Mouse (Mus musculus): ENCODE results near the gene Tigd3.

DNA sequence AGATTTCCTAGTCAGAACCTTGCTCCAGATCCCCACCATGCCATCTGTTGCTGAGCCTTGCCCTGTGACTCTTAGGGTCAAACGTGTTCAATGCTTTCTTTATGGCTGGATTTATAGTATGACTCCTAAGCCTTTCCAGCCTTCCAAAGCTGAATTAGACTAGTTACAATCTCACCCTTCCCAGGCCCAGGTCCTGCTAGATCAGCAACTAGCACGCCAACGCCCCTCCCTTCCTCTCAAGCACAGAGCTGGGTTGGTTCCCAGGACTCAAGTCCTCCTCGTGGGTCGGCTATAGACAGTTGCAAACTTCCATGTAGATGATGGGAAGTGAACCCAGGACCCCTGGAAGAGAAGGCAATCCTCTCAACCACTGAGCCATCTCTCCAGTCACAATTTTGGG, 41.7 kb upstream of the Tigd3 start:
- TF ChIP-seq ZC3H11A (IDR thresholded peaks at IDR 0.05; ENCODE audit: borderline replicate concordance, low read depth, low read length): no peak
- TF ChIP-seq HCFC1 (IDR thresholded peaks at IDR 0.05; ENCODE audit: borderline replicate concordance, insufficient read depth, low read length): no peak

All from ES-E14 (cell line).